Comparison of ENCODE assay signal across 29 mouse cellular contexts in genomic region chr1:154038241-154038640, GRCm38 (mm10).
"Had no signal": no experiment of that assay in that cellular context is flagged by ENCODE, and none has a peak within 500 bp of the region (broad histone marks: within the 10 kb centered on the region; RNA-seq: fewer than 3 reads in every experiment).

No protein-coding gene starts in this region.

- H3K27ac ChIP-seq: limb, embryonic 10.5 days; limb, embryonic 12.5 days; limb, embryonic 13.5 days; limb, embryonic 15.5 days; liver, embryonic 12.5 days; liver, embryonic 14.5 days; lung, embryonic 15.5 days; macrophage; midbrain, embryonic 10.5 days; midbrain, embryonic 12.5 days; midbrain, embryonic 13.5 days; midbrain, embryonic 15.5 days; neural tube, embryonic 12.5 days; neural tube, embryonic 13.5 days had no signal

- H3K27me3 ChIP-seq: limb, embryonic 12.5 days; limb, embryonic 13.5 days; limb, embryonic 15.5 days; liver, embryonic 12.5 days; liver, embryonic 13.5 days; liver, embryonic 15.5 days; lung, embryonic 15.5 days; megakaryocyte, embryonic 14.5 days; midbrain, embryonic 13.5 days; midbrain, embryonic 15.5 days; neural tube, embryonic 12.5 days; neural tube, embryonic 13.5 days had no signal

- H3K36me3 ChIP-seq: limb, embryonic 10.5 days; limb, embryonic 12.5 days; limb, embryonic 13.5 days; limb, embryonic 15.5 days; liver, embryonic 12.5 days; liver, embryonic 13.5 days; liver, embryonic 15.5 days; lung, embryonic 15.5 days; midbrain, embryonic 10.5 days; midbrain, embryonic 12.5 days; midbrain, embryonic 13.5 days; midbrain, embryonic 15.5 days; neural tube, embryonic 12.5 days; neural tube, embryonic 13.5 days had no signal

- H3K9ac ChIP-seq: limb, embryonic 12.5 days; limb, embryonic 13.5 days; limb, embryonic 15.5 days; liver, embryonic 12.5 days; liver, embryonic 13.5 days; liver, embryonic 14.5 days; liver, embryonic 15.5 days; liver, postnatal 0 days; lung, embryonic 14.5 days; lung, embryonic 15.5 days; midbrain, embryonic 12.5 days; midbrain, embryonic 13.5 days; midbrain, embryonic 15.5 days; neural tube, embryonic 12.5 days; neural tube, embryonic 13.5 days had no signal

- H3K4me1 ChIP-seq: limb, embryonic 10.5 days; limb, embryonic 12.5 days; limb, embryonic 13.5 days; limb, embryonic 15.5 days; midbrain, embryonic 12.5 days; midbrain, embryonic 15.5 days; neural tube, embryonic 12.5 days; neural tube, embryonic 13.5 days had no signal

- DNase-seq: left cerebral cortex, postnatal 4 days; liver; liver, embryonic 13.5 days; liver, postnatal 0 days; lung, adult 18-20 months; lung, adult 2 months; lung, embryonic 14.5 days; lung, postnatal 10 days; lung, postnatal 14 days; lung, postnatal 36 days; lung, postnatal 4 days; midbrain, embryonic 14.5 days had no signal

- H3K9me3 ChIP-seq: limb, embryonic 10.5 days; limb, embryonic 12.5 days; limb, embryonic 13.5 days; limb, embryonic 15.5 days; liver, embryonic 12.5 days; liver, embryonic 13.5 days; liver, embryonic 15.5 days; lung, embryonic 15.5 days; megakaryocyte, embryonic 14.5 days; midbrain, embryonic 10.5 days; midbrain, embryonic 15.5 days; neural tube, embryonic 12.5 days; neural tube, embryonic 13.5 days had no signal

- H3K4me3 ChIP-seq: limb, embryonic 10.5 days; limb, embryonic 12.5 days; limb, embryonic 13.5 days; limb, embryonic 15.5 days; liver, embryonic 12.5 days; liver, embryonic 13.5 days; liver, embryonic 15.5 days; lung, embryonic 15.5 days; megakaryocyte, embryonic 14.5 days; midbrain, embryonic 10.5 days; midbrain, embryonic 12.5 days; midbrain, embryonic 13.5 days; midbrain, embryonic 15.5 days; myocyte; neural tube, embryonic 12.5 days; neural tube, embryonic 13.5 days had no signal
